Mouse (Mus musculus): Measurements from ENCODE around the gene Tiparp. TPM values are rescaled to one million over a fixed set of nuclear protein-coding genes. Genes with fewer than 3 reads are reported as not detected.

Gene Tiparp
- total RNA-seq, 2 experiments from 2014 or later = 8.4 to 9.7 TPM

DNA sequence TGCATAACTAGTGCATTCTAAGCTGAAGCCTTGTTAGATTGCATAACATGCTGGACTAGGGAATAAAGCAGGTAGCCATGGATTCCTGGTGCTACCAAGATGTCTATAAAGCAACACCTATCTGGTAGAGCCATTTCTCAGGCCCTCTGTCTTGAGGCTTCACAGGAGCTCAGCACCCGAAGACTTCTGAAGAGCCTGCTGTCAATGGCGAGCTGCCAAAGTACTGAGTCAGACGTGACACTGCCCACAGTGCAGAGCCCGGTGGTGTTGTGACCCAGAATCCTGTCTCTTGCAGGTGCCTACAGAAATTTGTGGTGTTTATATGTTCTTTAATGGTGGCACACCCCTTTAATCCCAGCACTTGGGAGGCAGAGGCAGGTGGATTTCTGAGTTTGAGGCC is 53.4 kb downstream of the Tiparp start:
- no peak for DNase-seq

DNA sequence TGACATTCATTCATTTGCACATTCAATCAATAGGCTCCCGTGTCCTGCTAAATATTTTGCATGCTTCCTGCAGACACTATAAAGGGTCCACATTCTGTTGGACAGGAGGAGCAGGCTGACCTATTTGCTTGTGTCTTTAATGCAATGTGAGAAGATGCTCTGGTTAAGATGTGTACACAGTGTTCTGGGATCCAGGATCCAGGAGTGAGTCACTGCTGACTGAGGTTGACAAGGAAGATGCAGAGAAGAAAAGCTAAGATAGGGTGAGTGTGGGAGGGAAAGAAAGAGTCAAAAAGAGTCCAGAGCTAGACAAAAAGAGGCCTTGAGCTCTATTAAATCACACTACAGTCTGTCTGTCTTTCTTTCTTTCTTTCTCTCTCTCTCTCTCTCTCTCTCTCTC is 56.1 kb downstream of the Tiparp start:
- DNase-seq = no peak

DNA sequence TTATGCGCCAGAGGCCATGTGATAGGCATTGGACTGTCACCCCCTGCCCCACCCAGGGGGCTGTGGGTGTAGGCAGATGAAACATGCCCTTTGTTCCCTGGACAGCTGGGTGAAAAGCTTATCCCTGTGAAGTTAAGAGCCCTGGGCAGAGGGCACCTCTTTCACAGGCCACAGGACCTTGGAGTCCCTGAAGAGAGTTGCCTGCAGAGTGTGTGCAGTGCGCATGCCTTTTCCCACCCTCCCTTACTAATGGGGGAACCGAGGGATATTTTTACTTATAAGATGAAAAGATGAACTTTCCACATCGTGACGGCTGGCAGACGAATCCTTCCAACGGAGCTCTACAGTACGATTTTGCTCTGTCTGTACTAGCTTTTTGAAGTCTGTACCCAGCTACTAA is 57.1 kb downstream of the Tiparp start:
- DNase-seq = no peak

DNA sequence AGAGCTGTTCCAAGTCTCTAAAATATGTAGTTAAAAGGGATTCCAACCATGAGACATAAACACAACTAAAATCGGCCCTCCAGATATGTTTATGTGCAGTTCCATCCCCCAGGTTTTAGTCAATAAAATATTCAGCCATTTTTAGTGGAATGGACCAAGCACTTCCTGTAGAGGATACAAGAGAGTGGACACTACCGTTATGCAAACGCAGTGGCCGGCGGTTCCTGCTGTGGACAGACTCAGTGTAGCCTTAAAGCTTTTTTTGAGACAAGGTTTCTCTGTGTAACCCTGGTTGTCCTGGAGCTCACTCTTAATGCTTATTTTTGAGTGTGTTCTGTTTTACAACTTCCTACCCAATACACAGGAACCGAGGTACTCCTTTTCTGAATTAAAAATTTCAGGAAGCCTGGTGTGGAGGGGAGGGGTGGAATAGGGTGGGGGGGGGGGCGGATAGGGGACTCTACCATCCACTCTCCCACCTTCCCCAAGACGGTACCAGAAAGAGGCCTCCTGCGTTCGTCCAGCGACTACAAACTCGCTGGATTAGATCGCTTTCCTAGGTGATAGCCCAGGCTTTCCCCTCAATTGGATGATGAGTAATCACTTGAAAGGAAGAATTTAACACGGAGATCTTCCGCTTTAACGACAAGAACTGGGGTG is 57.7 kb downstream of the Tiparp start:
- no peak for DNase-seq

DNA sequence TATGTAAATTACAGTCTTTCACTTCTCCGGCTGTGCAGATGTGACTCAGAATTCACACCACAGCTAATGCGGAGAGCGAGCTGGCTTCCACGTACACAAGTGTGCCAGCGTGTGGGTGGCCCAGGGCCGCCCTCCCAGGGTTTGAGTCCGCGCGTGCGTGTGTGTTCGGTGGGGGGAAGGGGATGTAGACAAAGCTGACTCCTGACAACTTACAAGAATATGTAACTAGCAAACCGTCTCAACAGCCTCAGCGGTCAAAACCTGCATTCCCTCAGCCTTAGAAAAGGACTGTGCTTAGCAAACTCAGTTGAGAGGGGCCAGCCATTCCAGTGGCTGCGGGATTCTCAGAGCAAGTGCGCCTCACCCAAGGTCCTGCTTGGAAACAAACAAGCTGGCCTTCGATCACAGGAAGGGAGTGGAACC is 58.3 kb downstream of the Tiparp start:
- no peak for DNase-seq

DNA sequence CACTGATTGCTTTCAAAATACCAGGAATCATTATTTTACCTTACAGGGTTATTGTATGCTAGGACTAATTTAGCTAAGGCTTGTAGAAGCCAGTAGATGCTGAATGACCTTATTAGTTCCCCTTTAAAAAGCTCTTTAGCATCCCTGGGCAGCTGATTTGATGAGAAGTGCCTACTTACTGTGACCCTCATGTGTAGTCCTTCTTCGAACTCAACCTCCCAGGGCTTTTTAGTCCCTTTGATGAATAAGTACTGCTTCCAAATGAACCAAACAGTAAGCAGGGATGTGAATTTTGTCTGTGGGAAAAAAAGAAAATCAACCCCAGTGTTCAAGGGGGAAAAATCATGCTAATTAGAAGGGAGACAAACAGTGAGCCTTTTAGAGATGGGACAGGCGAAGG is 58.8 kb downstream of the Tiparp start:
- DNase-seq = no peak

DNA sequence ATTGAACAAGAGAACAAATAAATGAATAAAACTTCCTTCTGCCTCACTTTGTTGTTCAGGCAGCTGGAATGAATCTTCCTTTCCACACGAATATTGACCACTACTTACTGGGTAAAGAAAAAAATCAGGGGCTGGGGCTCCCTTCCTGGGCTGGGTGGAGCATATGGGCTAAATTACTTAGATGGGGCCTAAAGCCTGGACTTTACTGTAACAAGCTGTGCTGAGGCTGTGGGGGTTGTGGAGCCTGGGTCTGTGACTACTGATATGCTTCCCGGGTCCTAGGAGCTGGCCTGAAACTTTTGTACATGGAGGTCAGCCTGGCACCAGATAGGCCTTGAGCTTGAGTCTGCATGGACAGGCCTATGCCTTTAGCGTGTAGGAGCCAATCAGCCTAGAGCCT is 60.2 kb downstream of the Tiparp start:
- no peak for DNase-seq

DNA sequence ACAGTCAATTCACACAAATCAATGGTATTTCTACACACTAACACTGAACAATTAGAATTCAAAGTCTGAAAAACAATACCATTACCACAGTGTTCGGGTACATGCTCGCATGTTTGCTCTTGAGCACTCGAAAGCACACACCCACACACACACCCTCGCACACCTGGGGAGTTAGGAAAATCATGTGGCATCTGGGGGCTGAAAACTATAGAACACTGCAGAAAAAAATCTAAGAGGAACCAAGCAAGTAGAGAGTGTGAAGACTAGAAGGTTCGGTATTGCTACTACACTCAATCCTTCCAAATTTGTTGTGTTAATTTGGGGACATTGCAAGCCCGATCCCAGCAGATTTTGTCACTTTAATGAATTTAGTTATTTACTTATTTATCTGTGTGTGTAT is 64.6 kb downstream of the Tiparp start:
- no peak for DNase-seq

DNA sequence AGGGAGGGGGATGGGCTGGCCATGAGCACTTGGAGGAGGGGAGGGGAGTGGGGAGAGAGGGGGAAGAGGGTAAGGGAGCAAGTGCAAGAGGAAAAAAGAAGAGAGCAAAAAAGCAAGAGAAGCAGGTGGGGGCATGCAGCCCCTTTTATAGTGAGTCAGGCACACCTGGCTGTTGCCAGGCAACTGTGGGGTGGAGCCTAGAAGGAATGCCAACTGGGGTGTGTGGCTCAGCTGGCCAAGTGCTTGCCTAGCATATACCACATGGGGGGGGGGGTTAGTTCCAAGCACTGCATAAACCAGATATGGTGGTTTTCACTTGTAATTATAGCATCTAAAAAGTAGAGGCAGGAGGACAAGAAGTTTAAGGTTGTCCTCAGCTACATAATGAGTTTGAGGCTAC is 66.3 kb downstream of the Tiparp start:
- no peak for DNase-seq

DNA sequence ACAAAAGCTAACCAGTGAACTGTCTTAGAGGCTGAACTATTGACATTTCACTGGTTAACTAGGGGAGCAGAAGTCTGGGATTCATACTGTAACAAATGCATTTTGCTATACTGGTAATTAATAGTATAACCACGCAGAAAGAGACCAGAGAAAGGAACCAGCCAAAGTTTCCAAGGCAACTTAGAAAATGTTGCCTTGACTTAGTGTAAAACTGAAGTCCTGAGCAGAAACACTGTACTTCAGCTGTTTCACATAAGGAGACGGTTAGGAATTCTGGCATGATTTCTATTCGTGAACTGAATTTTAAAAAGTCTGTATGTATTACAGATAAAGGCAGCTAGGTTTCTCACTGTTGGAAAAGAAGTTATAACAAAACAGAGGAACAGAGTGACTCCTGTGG is 67.0 kb downstream of the Tiparp start:
- no peak for DNase-seq

DNA sequence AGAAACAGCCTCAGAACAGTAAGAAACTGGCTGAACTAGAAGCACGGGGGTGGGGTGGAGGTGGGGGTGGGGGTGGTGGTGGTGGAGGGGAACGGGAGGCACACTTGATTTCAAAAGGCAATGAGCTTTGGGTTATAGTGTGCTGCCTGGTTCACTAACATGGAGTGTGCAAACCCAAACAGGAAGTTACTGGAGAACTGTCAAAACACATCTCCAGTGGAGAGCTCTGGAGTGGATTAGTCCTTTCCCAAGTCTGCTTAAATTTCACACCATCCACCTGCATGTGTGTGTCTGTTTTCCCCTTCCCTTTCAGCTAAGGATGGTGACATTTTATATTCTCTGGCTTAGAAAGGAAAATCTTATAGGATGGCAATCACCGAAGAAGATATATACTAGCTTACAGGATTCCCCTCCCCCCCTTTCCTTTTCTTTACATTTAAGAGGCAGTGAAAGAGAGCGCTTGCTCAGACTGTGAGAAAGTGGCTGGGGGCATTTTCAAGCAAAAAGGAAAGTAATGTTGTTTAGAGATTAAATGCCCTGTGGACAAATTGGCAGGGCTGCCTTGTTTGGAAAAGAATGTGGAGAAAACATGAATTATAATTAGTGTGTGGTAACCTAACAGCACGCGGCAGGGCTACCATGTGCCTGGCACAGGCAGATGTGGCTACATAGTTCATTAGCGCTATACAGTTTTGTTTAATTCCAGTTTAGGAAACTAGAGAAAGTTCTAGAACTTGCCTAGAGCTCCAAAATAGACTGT is 70.0 kb downstream of the Tiparp start:
- no peak for DNase-seq

DNA sequence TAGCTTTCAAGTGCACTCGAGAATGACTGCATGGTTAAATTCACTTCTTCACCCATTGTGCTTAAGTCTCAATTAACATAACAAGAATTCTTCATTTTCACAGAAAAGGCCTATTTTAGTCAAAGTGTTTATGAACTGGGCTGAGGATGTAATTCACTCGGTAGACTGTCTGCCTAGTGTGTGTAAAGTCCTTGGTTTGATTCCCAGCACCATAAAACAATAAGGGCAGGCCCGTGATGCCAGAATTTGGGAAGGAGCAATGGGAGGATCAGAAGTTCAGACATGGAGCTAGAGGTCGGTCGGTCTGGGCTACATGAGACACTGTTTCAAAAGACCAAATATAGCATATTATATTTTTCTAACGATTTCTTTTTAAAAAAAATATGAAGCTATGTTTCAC is 70.9 kb downstream of the Tiparp start:
- no peak for DNase-seq

DNA sequence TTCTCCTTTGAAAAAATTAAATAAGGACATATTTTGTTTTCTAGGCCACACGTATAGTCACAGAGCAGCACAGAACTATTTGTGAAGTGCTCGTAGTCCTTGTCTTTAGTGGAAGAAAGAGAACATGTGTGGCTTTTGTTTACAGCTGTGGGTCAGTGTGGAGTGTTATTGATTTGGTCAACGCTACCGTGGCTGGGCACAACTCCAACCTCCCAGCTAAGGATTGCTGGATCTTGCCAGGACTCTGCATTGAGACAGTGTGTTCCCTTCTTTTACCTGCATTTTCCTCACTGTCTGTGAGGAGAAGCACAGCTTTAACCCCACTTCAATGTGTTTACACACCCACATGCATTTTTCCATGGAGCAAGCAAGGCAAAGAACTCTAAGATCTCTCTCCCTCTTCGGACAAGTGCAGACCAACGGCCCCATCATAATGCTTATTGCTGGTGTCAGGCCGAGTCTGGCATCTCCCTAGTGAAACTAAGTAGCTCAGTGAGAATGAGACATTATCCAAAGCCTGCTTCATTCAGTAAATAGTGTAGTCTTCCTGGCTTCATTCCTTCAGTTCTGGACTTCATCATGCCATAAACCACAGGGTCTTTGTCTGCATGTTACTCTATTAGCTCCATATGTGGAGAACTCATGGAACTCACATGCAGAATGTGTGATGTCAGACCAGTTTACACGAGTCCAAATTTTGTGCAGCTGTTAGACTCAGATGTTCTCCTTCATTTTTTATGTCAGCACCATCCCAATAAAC is 73.3 kb downstream of the Tiparp start:
- DNase-seq = no peak

DNA sequence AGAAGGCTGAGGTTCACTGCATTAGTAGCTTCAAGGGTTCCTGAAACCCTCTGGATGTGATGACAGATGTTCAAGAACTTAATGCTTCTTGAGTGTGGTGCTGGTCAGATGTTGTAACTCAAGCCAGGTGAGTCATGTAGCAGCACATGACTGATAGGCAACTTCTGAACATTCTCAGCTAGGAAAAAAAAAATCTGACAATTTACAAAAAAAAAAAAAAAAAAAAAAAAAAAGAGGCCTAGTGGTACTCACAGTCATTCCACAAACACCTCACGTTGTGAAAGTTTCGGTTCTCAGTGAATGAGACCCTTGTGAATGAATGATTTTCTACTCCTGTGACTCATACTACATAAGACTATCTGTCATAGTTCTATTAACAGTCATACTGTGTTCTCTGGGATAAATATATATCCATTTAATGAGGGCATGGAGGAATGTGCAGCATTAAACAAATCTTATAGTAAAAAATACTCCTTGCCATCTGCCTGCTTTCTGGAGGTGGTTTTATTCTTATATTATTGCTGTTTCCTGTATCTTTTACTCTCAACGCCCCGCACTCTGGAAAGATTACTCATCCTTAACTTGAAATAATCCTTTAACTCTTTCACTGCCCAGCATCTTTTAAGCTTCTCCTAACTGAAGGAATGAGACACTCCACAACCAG is 75.3 kb downstream of the Tiparp start:
- DNase-seq = no peak

Other genes with a start within 250 kb of the Tiparp start
- gene Ssr3, start 135.8 kb upstream of the Tiparp start, total RNA-seq (2021) = 100 to 1,000 TPM; 120 to 130 TPM
- under 1 TPM; 0.64 to 0.80 TPM for gene Lekr1, start 137.8 kb downstream of the Tiparp start, total RNA-seq (2021)